Mouse (Mus musculus) heart, embryonic 16.5 days (tissue): ENCODE data around the gene Ndrg3. TPM values are rescaled to one million over a fixed set of nuclear protein-coding genes. Genes with fewer than 3 reads are reported as not detected.
"Not testable (repeated sequence)": the region's sequence is repeated elsewhere in the genome, so short reads cannot be mapped to it uniquely, and the experiment has no call there.

Source experiments
- ATAC-seq: fragments of 200-750 bp; cut with Nextera tagmentation; replicated peaks from 2 replicates; pipeline ENCODE4 v1.8.0; 2017; ENCODE audit warnings: moderate number of reproducible peaks; ENCODE audit not compliant: insufficient read depth, low FRiP score; ENCODE audit errors: extremely low read depth
- H3K27ac ChIP-seq: fragments of 300-500 bp; sonication (generic); 2 replicates; pipeline ENCODE4 v1.5.1; 2014; ENCODE audit warnings: mild to moderate bottlenecking, low read length, control low read depth, moderate library complexity
- H3K27me3 ChIP-seq: fragments of 300-500 bp; sonication (generic); 2 replicates; pipeline ENCODE4 v1.6.1; 2014; ENCODE audit warnings: low read length, mixed read lengths; ENCODE audit not compliant: control insufficient read depth, insufficient read depth
- H3K36me3 ChIP-seq: fragments of 300-500 bp; sonication (generic); 2 replicates; pipeline ENCODE4 v1.6.1; 2014; ENCODE audit not compliant: control insufficient read depth, insufficient read depth
- H3K4me1 ChIP-seq: fragments of 300-500 bp; sonication (generic); 2 replicates; pipeline ENCODE4 v1.6.1; 2014; ENCODE audit warnings: low read length, mixed read lengths; ENCODE audit not compliant: control insufficient read depth, insufficient read depth
- H3K4me2 ChIP-seq: fragments of 300-500 bp; sonication (generic); 2 replicates; pipeline ENCODE4 v1.6.1; 2014; ENCODE audit warnings: low read depth, mild to moderate bottlenecking, control low read depth, low read length
- H3K4me3 ChIP-seq: fragments of 300-500 bp; sonication (generic); 2 replicates; pipeline ENCODE4 v1.5.1; 2014; ENCODE audit warnings: mild to moderate bottlenecking, control low read depth, low read length
- H3K9ac ChIP-seq: fragments of 300-500 bp; sonication (generic); 2 replicates; pipeline ENCODE4 v1.6.1; 2014; ENCODE audit warnings: low read length, control low read depth
- H3K9me3 ChIP-seq: fragments of 300-500 bp; sonication (generic); replicated peaks from 2 replicates; pipeline ENCODE4 v1.6.1; 2016; ENCODE audit warnings: low read length; ENCODE audit not compliant: control insufficient read depth
- WGBS: fragments of 180-500 bp; shearing (Covaris S2); extraction: QIAGEN DNeasy Blood & Tissue Kit; methylation state at CpG from one replicate; pipeline ENCODE4 v1.1.7; 2014; 5-methylcytosine and 5-hydroxymethylcytosine counted together
- polyA plus RNA-seq: library from polyadenylated mRNA; unstranded; fragments of >200 nt; fragmentation: Nextera tagmentation; extraction: Ambion mirVana; gene quantifications from 2 replicates; pipeline ENCODE4 v1.2.1, GENCODE M21; 2015

Gene Ndrg3
- polyA plus RNA-seq, 1 experiment from 2014 or later = 60.0 TPM

DNA sequence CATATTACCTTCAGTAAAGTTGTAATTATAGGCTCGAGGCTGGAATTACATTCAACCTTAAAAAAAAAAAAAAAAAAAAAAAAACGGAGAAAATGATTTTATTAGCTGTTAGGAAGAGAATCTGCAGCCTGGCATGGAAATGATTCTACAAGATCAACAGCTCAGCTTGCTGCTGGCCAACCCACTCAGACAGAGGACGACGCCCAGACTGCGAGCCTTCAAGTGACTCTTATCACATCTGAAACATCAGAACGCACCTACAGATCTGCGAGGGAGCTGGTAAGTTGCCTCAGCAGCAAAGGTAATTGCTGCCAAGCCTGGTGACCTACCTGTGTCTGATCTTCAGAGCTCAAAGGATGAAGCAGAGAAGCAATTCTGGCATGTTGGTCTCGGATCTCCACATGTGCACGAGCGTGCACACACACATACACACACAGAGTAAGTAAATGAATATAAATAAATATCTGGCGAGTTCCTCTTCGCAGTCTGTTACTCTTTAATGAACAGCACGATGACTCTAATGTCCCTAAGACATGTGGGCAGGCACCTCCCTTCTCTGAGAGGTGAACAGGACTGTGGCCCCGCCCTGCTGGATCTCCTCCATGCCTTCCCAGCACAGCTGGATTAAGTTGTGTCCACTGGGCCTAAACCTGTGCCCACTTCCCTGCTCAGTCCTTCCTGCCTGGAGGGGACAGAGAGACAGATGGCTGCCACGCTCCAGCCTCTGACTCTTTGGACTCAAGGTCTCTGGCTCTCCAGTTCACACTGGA is 97.2 kb downstream of the Ndrg3 start:
- 0 out of 2 replicates have a peak, but pooled peaks cover 6% of the 10 kb centered on the region for H3K4me1 ChIP-seq

DNA sequence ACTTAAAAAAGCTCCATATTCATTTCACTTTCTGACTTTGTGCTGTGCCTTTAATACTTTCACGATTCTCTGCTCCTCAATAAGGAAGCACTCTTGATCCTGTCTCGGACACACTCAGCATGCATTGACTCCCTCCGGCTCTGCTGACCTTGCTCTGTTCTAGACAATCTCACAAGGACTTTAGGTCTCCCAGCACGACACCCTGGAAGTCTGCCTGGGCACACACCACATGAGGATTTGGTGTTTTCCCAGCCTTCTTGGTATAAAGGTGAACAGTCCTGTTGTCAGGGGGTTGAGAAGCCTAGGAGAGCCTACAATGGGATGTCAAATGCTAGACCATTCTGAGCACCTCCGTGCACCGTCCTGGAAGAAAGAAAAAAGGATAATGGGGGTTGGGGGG is 99.0 kb downstream of the Ndrg3 start:
- no peaks in the 10 kb centered on the region for H3K9me3 ChIP-seq
- H3K4me3 ChIP-seq = no peak overlapping the region
- 0 out of 2 replicates have a peak, but pooled peaks cover under 1% of the 10 kb centered on the region for H3K4me1 ChIP-seq
- no peak overlapping the region for H3K4me2 ChIP-seq
- H3K27me3 ChIP-seq = no peaks in the 10 kb centered on the region
- H3K9ac ChIP-seq = no peak overlapping the region
- no peak for ATAC-seq
- no peak overlapping the region for H3K27ac ChIP-seq
- H3K36me3 ChIP-seq = no peaks in the 10 kb centered on the region
- 61% methylated on average over 6 of the region's 6 CpGs for WGBS

More for the DNA sequence above, 97.2 kb downstream of the Ndrg3 start:
- 66% methylated on average over 15 of the region's 15 CpGs for WGBS
- H3K4me3 ChIP-seq = no peak overlapping the region
- no peaks in the 10 kb centered on the region for H3K36me3 ChIP-seq
- H3K4me2 ChIP-seq = no peak overlapping the region
- no peak for ATAC-seq
- H3K9ac ChIP-seq = no peak overlapping the region
- no peaks in the 10 kb centered on the region for H3K27me3 ChIP-seq
- no peaks in the 10 kb centered on the region for H3K9me3 ChIP-seq
- H3K27ac ChIP-seq = no peak overlapping the region

DNA sequence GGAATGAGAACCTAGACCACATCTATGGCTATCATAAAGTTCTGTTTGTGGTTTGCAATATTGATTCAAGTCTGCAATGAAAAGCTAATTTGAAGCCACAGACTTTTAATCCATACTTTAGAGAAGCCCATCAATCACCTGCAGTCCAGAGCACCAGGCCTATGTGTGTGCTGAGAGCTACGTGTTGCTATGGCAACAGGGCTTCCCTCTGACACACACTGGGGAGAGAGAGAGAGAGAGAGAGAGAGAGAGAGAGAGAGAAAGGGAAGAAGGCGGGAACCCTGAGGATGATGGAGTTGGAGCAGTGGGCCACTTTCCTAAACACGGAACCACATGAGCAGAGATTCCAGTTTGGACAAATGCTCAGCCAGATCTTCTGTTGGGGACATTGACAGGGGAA is 99.6 kb downstream of the Ndrg3 start:
- no peak overlapping the region for H3K27ac ChIP-seq
- H3K9me3 ChIP-seq = no peaks in the 10 kb centered on the region
- H3K27me3 ChIP-seq = no peaks in the 10 kb centered on the region
- H3K4me1 ChIP-seq = no peaks in the 10 kb centered on the region
- no peak overlapping the region for H3K4me3 ChIP-seq
- H3K4me2 ChIP-seq = no peak overlapping the region
- no peaks in the 10 kb centered on the region for H3K36me3 ChIP-seq
- H3K9ac ChIP-seq = no peak overlapping the region
- WGBS = 57% methylated on average over 3 of the region's 3 CpGs
- no peak for ATAC-seq

DNA sequence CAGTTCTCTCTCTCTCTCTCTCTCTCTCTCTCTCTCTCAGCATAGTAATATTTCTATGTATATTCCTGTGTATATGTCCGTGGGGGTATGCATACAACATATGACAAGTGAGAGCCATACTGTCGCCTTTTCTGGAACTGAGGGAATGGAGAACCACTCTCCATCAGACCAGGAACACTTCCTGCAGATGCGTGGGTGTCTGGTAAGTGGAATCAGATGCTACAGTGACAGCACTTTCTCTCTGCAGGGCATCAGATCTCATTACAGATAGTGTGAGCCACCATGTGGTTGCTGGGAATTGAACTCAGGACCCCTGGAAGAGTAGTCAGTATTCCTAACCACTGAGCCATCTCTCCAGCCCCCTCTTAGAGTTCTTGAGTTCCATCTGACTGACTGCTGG is 103.4 kb downstream of the Ndrg3 start:
- Histone ChIP-seq H3K9me3 (no peaks in the 10 kb centered on the region), H3K36me3 (no peaks in the 10 kb centered on the region), H3K4me1 (0 out of 2 replicates have a peak, but pooled peaks cover 2% of the 10 kb centered on the region), H3K27me3 (no peaks in the 10 kb centered on the region), H3K4me3 (no peak overlapping the region), H3K9ac (no peak overlapping the region), H3K4me2 (no peak overlapping the region), H3K27ac (no peak overlapping the region)
- no peak for ATAC-seq
- WGBS = 71% methylated on average over 3 of the region's 3 CpGs

DNA sequence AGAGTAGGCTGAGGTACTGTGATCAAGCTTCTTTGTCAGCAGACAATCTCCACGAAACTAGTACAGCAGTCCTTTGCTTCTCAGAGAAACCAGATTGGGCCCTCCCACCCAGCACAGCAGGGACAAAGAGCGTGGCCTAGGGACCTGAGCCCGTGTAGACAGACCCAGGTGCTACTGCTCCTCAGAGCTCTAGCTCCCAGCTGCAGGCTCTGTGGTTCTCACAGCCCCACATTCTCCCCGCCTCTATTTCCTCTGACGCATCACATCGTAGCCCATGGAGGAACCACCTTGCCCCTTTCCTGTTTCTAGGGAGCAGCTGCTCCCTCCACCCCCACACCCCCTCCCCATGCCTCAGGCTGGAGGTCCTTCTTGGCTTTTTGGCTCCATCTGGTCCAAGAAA is 104.8 kb downstream of the Ndrg3 start, which contains the start of gene Sla2:
TSS of gene Sla2 (minus strand) at position 176 of the 400 bp plus-strand sequence.
- H3K27ac ChIP-seq = peak within 1 kb of the TSS; percentile 29; the same call in 1 of the 2 replicates
- H3K9ac ChIP-seq = peak within 1 kb of the TSS; percentile 17; the same call in 1 of the 2 replicates
- 59% methylated on average over 6 of the region's 6 CpGs for WGBS
- no peak within 1 kb of the TSS for H3K4me2 ChIP-seq
- peak within 1 kb of the TSS; percentile 36 for H3K4me3 ChIP-seq
- no peaks in the 10 kb centered on the region for H3K9me3 ChIP-seq
- ATAC-seq = peak; percentile 62; the same call in 1 of the 2 replicates
- no peaks in the 10 kb centered on the region for H3K27me3 ChIP-seq
- no peaks in the 10 kb centered on the region for H3K36me3 ChIP-seq
- 0 out of 2 replicates have a peak, but pooled peaks cover 2% of the 10 kb centered on the region for H3K4me1 ChIP-seq

DNA sequence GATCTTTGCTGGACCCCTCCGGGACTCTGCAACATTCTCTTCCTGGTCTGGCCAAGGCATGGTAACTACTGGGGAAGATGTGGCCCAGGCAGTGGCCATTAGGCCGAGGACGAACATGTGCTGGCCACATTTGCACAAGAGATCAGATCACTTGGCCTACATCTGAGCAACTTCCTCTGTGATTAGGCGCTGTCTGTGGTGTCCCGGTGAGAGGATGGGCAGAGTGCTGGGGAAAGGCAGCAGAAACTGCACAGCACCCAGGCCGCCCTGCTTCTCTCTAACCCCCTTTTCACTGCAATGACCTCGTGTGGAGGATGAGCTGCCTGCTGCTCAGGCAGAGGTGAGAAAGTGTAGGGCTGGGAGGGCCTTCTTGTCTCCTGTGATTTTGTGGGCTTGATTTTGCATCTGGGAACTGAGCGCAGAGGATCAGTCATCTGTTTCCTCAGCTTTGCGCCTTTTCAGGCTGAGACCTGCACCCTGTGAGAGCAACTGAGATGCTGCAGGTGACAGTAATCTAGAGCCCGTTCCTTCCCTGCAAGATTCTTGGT is 105.7 kb downstream of the Ndrg3 start:
- Histone ChIP-seq H3K27me3 (no peaks in the 10 kb centered on the region), H3K36me3 (no peaks in the 10 kb centered on the region), H3K4me1 (0 out of 2 replicates have a peak, but pooled peaks cover 2% of the 10 kb centered on the region), H3K4me2 (no peak overlapping the region), H3K27ac (no peak overlapping the region; the same call in 1 of the 2 replicates), H3K4me3 (peak overlapping the region; percentile 36), H3K9me3 (no peaks in the 10 kb centered on the region), H3K9ac (no peak overlapping the region; the same call in 1 of the 2 replicates)
- no peak for ATAC-seq
- WGBS = 71% methylated on average over 10 of the region's 10 CpGs

DNA sequence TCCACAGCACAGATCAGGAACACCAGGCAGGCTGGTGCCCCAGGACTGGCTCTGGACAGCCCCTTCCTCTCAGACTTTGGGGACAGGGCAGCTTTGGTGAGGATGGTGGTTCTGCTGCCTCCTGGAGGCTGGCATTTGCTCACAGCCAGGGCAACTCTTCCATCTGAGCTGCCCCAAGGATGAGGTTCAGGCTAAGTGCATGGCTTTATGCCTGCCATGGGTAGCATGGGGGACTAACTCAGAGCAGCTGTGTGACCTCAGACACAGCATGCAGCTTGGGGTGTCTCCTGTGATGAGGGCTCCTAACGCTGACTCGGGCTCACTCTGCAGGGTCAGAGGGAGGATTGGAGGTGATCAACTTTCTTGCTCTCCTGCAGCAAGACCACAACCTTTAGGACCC is 106.2 kb downstream of the Ndrg3 start:
- H3K27me3 ChIP-seq, H3K4me1 ChIP-seq, H3K27ac ChIP-seq, H3K36me3 ChIP-seq, H3K9ac ChIP-seq, H3K4me2 ChIP-seq, ATAC-seq, H3K9me3 ChIP-seq: not testable (repeated sequence)
- WGBS = 63% methylated on average over 2 of the region's 2 CpGs
- H3K4me3 ChIP-seq = peak overlapping the region; percentile 36

DNA sequence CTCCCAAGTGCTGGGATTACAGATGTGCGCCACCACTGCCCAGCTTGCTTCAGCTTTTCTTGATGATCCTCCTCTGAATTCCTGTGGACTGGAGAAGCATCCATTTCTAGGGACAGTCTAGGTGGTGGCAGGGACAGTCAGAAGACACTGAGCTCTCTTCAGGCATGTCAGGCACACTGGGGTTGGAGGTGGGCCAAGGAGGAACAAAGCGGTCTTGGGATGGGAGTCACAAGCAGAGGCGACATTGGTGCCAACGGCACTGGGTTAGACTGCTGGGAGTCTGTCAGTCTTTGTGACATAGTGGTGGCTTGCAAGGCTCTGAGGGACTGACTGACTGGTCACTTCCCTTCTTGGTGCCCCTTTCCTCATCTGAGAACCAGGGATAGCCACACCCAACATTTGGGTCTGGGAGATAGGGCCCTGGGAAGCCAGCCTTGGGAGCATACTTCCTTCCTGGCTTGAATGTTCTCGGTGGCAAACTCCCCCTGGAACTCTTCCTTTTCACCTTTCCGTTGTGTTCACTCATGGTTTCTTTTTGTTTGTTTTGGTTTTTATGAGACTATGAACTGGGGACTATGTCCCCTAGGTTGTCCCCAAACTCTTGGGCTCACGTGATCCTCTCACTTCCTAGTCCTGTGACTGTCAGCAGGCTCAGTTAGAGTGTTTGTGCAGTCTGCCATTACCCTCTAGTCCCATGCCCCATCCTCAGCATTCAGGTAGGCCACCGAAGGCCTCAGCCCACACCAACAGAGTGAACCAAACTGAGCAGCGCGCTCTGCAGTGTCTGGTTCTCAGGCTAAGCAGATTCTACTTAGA is 107.3 kb downstream of the Ndrg3 start:
- ATAC-seq = no peak
- Histone ChIP-seq H3K27me3 (no peaks in the 10 kb centered on the region), H3K9me3 (no peaks in the 10 kb centered on the region), H3K4me2 (no peak overlapping the region; the same call in 1 of the 2 replicates), H3K27ac (no peak overlapping the region), H3K4me3 (no peak overlapping the region; the same call in 1 of the 2 replicates), H3K4me1 (0 out of 2 replicates have a peak, but pooled peaks cover 2% of the 10 kb centered on the region), H3K36me3 (no peaks in the 10 kb centered on the region), H3K9ac (no peak overlapping the region)
- WGBS = 78% methylated on average over 10 of the region's 10 CpGs
